Mouse (Mus musculus) left cerebral cortex, postnatal 36 days (tissue): Measurements from ENCODE around the gene Ggt1. TPM values are rescaled to one million over a fixed set of nuclear protein-coding genes. Genes with fewer than 3 reads are reported as not detected.
A peak's percentile ranks its signal among the peaks of the same experiment; 100 is the strongest.
"Not testable (repeated sequence)": the region's sequence is repeated elsewhere in the genome, so short reads cannot be mapped to it uniquely, and the experiment has no call there.

Experiments
- DNase-seq, 2 experiments: peaks; one replicate each; pipeline ENCODE4 v3.0.0; 2021 to 2022; ENCODE audit warnings: low spot score in 2 of 2, mixed read lengths in 1 of 2
- intact Hi-C: fragments of 180-260 bp; cut with DNase I; formaldehyde crosslinking; loops from one replicate; pipeline ENCODE4 v1.15.1; 2025
- total RNA-seq, 2 experiments: library from RNA; stranded (reverse); gene quantifications; 2 replicates each; pipeline ENCODE4 v1.2.3; 2021

Gene Ggt1
- total RNA-seq, 2 experiments from 2014 or later, result 2.5 to 4.1 TPM

- DNase-seq, result peak in 1 of 2 experiments; percentile 1
Observed at GRCm38 (mm10) chr10:75547901-75548300, 13.5 kb upstream of the Ggt1 start.

DNA sequence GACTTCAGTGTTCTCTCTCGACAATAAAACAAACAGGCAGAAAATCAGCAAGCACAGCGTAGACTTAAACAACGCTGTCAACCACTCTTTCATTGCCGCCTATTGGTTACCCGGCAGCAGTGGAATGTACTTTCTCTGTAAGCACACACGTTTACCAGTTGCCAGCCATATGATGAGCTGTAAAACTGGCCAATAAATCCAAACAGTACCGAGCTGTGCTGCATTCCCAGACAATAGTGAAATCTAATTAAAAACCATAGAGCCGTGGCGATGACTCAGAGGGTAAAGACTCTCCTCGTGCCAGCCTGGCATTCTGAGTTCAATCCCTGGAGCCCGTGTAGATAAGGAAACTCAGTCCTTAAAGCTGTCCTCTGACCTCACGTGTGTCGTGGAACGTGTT lies 12.9 kb upstream of the Ggt1 start:
- peak in 1 of 2 experiments; percentile 2 for DNase-seq
- intact Hi-C loops, result no loop called here

More at GRCm38 (mm10) chr10:75547901-75548300, 13.5 kb upstream of the Ggt1 start:
- intact Hi-C loops, result no loop called here

- DNase-seq, result peak in 1 of 2 experiments; percentile 3
- intact Hi-C loops, result no loop called here
Observed at GRCm38 (mm10) chr10:75549886-75550285, 11.5 kb upstream of the Ggt1 start.

DNA sequence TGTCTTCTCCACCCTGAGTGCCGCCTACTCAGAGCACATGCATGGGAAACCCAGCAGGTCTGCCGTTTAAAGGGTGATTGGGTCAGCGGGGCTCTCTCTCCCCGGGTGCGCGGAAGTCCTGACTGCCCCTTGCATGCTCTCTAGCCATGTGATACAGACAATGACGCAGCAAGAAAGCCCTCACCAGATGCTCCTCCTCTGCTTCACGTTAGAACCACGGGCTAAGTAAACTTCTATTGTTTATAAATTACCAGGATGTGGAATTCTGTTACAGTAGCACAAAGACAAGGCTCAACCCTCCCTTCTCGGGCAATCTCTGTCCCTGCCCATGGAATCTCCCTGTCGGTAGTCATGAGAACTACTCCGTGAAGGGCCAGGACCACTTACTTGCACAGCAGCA lies 10.2 kb upstream of the Ggt1 start:
- intact Hi-C loops, result no loop called here
- peak in 1 of 2 experiments; percentile 2 for DNase-seq

GRCm38 (mm10) chr10:75552106-75552505 lies 9.3 kb upstream of the Ggt1 start:
- intact Hi-C loops, result no loop called here

DNA sequence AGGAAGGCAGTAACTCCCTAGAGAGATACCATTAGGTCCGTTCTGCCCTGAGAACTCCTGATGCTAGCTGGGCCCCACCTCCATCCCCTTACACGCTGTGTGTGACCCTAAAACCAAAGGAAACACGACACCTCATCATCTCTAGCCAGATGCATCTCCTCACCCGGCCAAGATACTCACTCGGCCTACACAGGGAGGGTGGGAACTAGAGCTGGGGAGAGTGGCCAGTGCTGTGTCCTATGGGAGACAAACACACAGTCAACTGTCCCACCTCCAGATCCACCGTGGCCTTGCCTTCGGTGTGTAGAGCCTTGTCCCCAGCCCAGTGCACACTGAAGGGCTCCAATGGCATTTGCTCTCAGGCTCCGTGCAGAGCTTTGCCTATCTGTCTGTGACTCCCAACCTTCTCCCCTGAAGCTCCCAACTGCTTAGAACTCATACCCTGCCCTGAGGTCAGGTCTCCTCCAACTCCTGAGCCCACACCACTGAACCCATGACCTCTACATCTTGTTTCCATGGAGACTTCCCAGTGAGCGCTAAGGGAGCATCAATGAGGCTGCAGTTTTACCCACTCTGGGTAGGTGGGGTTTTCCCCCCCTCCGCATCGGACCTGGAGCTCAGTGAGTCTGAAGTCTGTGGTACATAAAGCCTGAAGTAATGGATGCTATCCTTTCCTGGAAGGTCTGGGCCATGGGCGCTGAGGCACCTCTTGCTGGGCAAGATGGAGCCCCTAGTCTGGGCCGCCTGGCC lies 8.5 kb upstream of the Ggt1 start:
- intact Hi-C loops, result no loop called here

More at GRCm38 (mm10) chr10:75552106-75552505, 9.3 kb upstream of the Ggt1 start:
- peak in 1 of 2 experiments; percentile 0 for DNase-seq

DNA sequence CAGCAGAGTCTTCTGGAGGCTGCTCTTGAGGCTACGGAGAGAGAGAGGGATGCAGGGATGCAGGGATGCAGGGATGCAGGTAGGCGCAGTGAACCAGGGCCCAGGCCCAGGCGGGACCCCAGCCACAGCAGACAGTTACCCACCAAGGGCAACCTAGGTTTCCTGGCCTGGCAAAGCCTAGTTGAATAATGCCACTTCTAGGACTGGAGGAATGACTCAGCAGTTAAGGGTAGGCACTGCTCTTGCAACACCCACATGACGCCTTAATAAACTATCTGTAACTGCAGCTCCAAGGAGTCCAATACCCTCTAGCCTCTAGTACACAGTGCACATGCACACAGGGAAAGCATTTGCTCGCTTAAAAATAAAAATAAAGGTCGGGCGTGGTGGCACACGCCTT lies 7.3 kb upstream of the Ggt1 start:
- DNase-seq, result no peak
- intact Hi-C loops, result no loop called here

More for the DNA sequence above, 8.5 kb upstream of the Ggt1 start:
- peak in 1 of 2 experiments; percentile 2 for DNase-seq

- intact Hi-C loops, result no loop called here
- no peak for DNase-seq
Observed at GRCm38 (mm10) chr10:75555557-75555956, 5.8 kb upstream of the Ggt1 start.

DNA sequence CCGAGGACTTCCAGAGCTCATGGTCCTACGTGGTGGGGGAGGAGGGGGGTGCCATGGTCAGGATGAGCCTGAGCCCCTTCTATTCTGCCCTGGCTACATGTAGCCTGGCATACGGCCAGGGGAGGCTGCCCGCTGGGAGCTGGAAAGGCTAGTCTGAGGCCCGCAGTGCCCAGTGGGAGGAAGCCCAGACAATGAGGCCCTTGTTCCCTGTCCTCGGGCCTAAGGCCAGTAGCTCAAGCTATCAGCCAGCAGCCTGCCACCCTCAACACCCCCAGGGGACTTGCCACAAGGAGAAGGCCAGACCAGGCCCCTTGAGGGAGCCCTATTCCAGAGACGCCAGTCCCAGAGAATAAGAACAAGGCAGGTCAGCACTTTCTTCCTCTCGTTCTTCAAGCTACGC lies 5.4 kb upstream of the Ggt1 start:
- peak; percentile 60 to 69 for DNase-seq
- intact Hi-C loops, result no loop called here

DNA sequence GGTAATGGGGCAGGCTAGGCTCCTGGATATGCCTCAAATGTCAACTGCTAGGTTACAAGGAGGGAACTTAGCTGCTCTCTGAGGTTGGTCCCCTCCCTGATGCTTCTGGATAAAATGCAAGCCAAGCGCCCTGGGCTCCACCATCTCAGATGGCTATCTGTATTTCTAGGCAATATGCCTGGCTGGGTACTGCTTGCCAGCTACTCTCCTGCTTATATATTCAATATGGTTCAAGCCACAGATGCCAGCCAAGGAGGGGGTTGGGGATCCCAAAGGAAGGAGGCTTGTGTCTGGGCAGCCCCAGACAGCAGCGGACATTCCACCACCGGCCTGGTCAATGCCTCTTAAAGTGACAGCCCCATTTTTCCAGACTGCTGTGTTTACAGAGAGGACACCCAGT lies 2.9 kb upstream of the Ggt1 start:
- DNase-seq, result peak; percentile 25 to 48
- intact Hi-C loops, result no loop called here

- intact Hi-C loops, result no loop called here
- DNase-seq, result peak in 1 of 2 experiments; percentile 21
Observed at GRCm38 (mm10) chr10:75559041-75559675, 2.2 kb upstream of the Ggt1 start.

DNA sequence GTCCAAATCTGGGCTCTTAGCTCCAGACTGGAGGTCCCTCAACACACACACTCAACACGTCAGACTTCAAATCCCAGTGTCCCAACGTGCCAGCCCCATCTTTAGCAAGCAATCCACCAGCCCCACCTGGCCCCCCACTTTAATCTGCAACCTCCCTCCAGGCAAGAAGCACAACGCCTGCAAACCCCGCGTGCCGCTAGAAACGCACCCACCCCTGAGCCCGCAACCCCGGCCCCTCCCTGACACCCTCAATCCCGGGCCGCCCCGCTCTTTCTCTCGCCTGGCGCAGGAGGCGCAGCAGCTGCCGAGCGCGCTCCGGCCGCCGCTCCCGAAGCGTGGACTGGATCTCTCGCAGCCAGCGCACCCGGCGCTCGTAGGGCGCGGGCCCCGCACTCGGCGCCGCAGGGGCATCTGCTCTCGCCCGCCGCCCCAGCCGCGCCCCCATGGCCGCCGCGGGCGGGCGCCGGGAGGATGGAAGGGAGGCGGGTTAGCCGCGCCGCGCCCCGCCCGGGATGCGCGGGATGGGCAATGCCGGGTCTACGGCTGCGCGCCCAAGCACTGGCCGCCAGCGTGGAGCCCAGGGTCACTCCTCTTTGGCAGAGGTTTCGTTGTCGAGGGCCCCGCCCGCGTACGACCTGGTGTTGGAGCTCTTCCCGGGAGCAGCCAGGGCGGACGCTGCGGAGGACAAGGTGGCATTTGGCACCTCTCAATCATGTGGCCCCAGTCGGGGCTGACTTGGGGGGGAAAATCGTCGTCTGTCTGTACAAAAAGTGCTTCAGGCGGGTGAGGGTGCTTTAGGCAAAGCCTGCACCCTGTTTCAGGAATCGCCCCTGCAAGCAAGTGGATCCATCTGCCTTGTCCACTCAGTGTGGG lies 1.5 kb upstream of the Ggt1 start, which contains the start of gene Lrrc75b:
Gene Lrrc75b (minus strand): TSS at position 655 of the 873 bp plus-strand sequence.
- DNase-seq, result peak; percentile 51 to 62
- intact Hi-C loops, result no loop called here

DNA sequence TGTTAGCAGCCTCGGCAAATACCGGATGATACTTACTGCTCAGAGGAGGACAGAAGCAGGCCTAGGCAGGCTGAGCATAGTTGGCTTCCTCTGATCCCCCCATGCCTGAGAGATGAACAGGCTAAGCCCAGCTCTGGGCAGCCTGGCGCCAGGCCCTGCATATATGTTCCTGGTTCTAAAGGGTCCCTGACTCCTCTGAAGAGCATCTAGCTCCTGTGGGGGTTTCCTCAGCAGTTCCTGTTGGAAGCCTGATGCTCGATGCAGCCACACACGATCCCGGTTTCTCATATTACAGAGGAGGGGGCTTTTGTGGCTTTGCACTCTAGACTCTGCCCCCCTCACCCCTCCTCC lies 880 bp upstream of the Ggt1 start:
- intact Hi-C loops, result no loop called here
- DNase-seq, result no peak

GRCm38 (mm10) chr10:75562596-75562995 lies 1.2 kb downstream of the Ggt1 start:
- DNase-seq, result no peak
- intact Hi-C loops, result no loop called here

DNA sequence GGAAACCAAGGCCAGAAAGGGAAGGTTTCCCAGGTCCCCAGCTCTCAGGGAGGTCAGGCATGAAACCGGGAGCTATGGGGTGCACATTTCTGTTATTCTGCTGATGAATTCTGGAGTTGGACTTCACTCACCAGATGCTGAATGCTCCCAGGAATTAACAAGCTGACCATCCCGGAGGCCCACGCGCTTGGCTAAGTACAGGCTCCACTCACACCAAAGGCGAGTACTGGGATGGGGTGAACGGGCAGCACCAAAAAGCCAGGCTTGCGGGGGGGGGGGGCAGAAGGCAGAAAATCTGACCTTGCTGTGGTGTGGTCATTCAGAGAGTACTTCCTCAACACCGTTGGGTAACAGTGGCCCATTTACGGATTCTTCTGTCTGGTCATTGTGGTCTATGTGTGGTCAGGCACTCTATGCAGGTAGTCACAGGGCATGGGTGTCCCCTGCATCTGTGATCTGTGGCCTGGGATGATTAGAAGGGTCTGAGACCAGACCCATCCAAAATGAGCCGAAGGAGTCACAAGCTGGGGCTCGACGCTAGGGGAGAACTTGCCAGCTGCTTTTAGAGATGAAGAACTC lies 3.4 kb downstream of the Ggt1 start:
- intact Hi-C loops, result no loop called here
- DNase-seq, result no peak

- DNase-seq, result no peak
Observed at GRCm38 (mm10) chr10:75565436-75565835, 4.0 kb downstream of the Ggt1 start.

DNA sequence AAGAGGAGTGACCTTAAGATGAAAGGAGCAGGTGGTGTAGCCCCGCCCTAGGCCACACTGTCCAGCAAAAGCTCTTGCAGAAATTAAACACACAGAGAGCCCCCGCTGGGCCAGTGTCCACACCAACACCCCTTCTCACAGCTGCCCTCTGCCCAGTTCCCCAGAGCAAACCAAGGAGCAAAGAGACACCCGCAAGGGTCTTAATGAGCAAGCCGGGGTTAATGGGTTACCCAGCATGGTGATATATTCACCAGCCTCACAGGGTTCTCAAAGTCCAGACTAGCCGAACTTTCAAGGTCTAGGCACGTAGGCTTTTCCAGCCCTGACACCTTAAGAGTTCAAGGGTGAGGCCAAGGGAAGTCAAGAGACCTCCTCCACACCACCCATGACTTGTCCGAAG lies 4.5 kb downstream of the Ggt1 start:
- intact Hi-C loops, result no loop called here

More at GRCm38 (mm10) chr10:75565436-75565835, 4.0 kb downstream of the Ggt1 start:
- intact Hi-C loops, result no loop called here

DNA sequence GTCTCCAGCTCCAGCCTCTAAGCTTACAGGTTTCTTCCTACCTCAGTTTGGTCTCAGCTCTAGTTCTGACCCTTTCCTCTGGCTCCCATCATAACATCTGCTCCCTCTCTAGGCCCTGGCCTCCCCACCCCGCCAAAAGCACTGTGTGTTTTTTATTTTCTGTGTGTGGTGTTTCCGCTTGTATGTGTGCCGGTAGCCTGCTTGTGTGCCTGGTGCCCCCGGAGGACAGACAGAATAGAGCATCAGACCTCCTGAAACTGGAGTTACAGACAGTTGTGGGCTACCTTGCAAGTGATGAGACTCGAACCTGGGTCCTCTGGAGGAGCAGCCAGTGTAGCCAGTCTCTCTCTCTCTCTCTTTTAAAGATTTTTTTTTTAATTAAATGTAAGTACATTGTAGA lies 4.9 kb downstream of the Ggt1 start:
- intact Hi-C loops, result no loop called here
- no peak for DNase-seq

More for the DNA sequence above, 4.5 kb downstream of the Ggt1 start:
- no peak for DNase-seq

DNA sequence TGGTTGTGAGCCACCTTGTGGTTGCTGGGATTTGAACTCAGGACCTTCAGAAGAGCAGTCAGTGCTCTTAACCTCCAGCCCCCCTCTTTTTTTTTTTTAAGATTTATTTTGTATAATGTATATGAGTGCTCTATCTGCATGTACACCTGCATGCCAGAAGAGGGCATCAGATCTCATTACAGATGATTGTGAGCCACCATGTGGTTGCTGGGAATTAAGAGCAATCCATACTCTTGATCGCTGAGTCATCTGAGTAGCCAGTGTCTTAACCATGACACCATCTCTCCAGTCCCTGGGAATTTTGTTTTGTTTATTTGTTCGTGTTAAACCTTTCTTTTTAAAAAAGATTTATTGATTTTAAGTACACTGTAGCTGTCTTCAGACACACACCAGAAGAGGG lies 5.4 kb downstream of the Ggt1 start:
- DNase-seq, intact Hi-C loops: not testable (repeated sequence)

GRCm38 (mm10) chr10:75568029-75568428 lies 6.6 kb downstream of the Ggt1 start:
- no peak for DNase-seq
- intact Hi-C loops, result no loop called here
